Mouse (Mus musculus) stomach, postnatal 0 days (tissue): ENCODE data around the gene Ildr2.

ENCODE experiments used
- CTCF ChIP-seq: IDR thresholded peaks from 2 replicates; pipeline ENCODE4 v1.5.1; 2016; ENCODE audit warnings: antibody characterized with exemption, low read depth, mild to moderate bottlenecking, moderate library complexity
- EP300 ChIP-seq: optimal IDR thresholded peaks from 2 replicates; pipeline ENCODE3; 2016; ENCODE audit warnings: antibody characterized with exemption

DNA sequence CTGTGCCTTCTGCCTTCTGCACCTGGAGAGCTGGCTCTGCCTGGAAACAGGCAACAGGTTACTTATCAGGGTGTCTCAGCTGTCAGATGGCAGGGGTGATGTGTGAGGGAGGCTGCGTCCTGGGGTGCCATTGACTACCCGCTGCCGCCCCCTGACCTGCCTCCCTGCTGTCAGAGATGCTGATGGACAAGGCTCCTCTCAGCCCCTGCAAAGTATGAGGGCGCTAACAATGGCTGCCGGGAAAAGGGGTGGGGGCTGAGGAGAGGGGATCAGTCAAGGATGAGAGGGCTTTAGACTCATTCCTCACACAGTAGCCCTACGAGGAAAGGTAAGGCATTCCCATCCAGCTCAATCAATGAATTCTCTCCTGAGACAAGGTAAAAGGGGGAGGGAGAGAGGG is 2.4 kb downstream of the Ildr2 start:
- TF ChIP-seq CTCF (no peak), EP300 (no peak)
